Mouse (Mus musculus): Measurements from ENCODE around the gene Slc4a8.

- TF ChIP-seq ZC3H11A (IDR thresholded peaks at IDR 0.05; ENCODE audit: borderline replicate concordance, low read depth, low read length) = no peak
- no peak for TF ChIP-seq ZNF384 (IDR thresholded peaks at IDR 0.05; ENCODE audit: low read depth, low read length)
Observed at GRCm38 (mm10) chr15:100800914-100801313, 39.4 kb downstream of the Slc4a8 start.

Data from ES-E14 (cell line).